In the genomic region with DNA sequence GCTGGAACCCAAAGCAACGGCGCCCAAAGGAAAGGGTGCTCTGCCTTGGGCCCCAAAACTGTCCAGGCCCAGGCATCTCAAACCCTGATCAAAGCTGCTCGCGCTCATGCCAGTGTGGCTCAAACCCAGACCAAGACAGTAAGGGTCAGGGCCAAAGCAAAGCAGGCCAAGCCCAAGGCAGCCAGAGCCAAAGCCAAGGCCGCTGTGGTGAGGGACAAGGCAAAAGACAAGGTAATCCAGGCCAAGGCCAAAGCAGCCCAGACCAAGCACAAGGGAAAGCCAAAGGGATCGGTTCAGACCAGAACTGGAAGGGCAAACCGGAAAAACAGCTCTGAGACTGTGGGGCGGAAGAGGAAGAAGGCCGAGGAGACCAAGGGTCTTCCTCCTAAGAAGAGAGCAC, we compare ENCODE assay signal across 39 mouse cellular contexts. TPM values are rescaled to one million over a fixed set of nuclear protein-coding genes. Genes with fewer than 3 reads are reported as not detected.
A peak's percentile ranks its signal among the peaks of the same experiment; 100 is the strongest.
DNase-seq lines count a peak whose midpoint lies in the region; TF ChIP-seq lines count a peak whose summit lies in the region.
"Had no signal": no experiment of that assay in that cellular context is flagged by ENCODE, and none has a peak within 500 bp of the region (broad histone marks: within the 10 kb centered on the region; RNA-seq: fewer than 3 reads in every experiment).

No protein-coding gene starts in this region.

- H3K4me3 ChIP-seq in E14TG2a.4 (replicated peaks; ENCODE audit: low read length) = peak overlapping the region; percentile 58
- peak overlapping the region in 1 of 2 experiments; percentile 10; a peak in 1 of 4 replicates for H3K4me3 ChIP-seq in ES-E14 (ENCODE audit: insufficient read depth in 1 of 2, low read depth in 1 of 2, low read length in 2 of 2, poor library complexity in 1 of 2, severe bottlenecking in 1 of 2)
- no peak overlapping the region for H3K4me3 ChIP-seq in left cerebral cortex, adult 2 months
- H3K4me3 ChIP-seq: erythroblast, embryonic 14.5 days; forebrain, embryonic 12.5 days; heart, embryonic 15.5 days; hindbrain, embryonic 12.5 days; intestine, embryonic 15.5 days had no signal

- in situ Hi-C loops in ES-E14 (cut with MboI; ENCODE audit: low sequenced_read_pairs in 2 of 2, unreplicated experiment in 2 of 2) = no loop called here

- H3K9ac ChIP-seq in ES-E14 (ENCODE audit: insufficient read depth, low read depth, low read length, poor library complexity, severe bottlenecking) = peak overlapping the region; percentile 46
- H3K9ac ChIP-seq: forebrain, embryonic 12.5 days; forebrain, postnatal 0 days; heart, embryonic 15.5 days; hindbrain, embryonic 12.5 days; intestine, embryonic 15.5 days; liver, embryonic 14.5 days had no signal

- H3K27me3 ChIP-seq in E14TG2a.4 (ENCODE audit: insufficient read depth, low read length) = no peaks in the 10 kb centered on the region
- H3K27me3 ChIP-seq: CH12.LX; heart, embryonic 15.5 days; intestine, embryonic 15.5 days; Patski had no signal

- H3K9me3 ChIP-seq in E14TG2a.4 (ENCODE audit: low read length) (no peaks in the 10 kb centered on the region), ES-E14 (ENCODE audit: control insufficient read depth, insufficient read depth, low read depth, low read length) (no peaks in the 10 kb centered on the region)
- H3K9me3 ChIP-seq: forebrain, embryonic 12.5 days; heart, embryonic 15.5 days; hindbrain, embryonic 12.5 days; intestine, embryonic 15.5 days had no signal

- intact Hi-C loops in left cerebral cortex, adult 2 months (cut with DNase I) = no loop called here

- no peak overlapping the region for H3K27ac ChIP-seq in ES-E14 (ENCODE audit: insufficient read depth, low read depth, low read length, poor library complexity, severe bottlenecking)
- no peak overlapping the region for H3K27ac ChIP-seq in left cerebral cortex, adult 2 months
- H3K27ac ChIP-seq: forebrain, embryonic 12.5 days; heart, embryonic 15.5 days; hindbrain, embryonic 12.5 days; hindbrain, postnatal 0 days; liver, embryonic 14.5 days; macrophage had no signal

- H3K4me1 ChIP-seq in E14TG2a.4 (replicated peaks; ENCODE audit: low read depth, low read length) (peaks cover 51% of the 10 kb centered on the region), ES-E14 (ENCODE audit: control insufficient read depth in 2 of 2, insufficient read depth in 2 of 2, low read length in 2 of 2, poor library complexity in 1 of 2) (peaks cover 0 to 16% of the 10 kb centered on the region in 2 experiments; a peak in 3 of 4 replicates)

- H3K36me3 ChIP-seq in E14TG2a.4 (ENCODE audit: insufficient read depth, low read length) = peaks cover 47% of the 10 kb centered on the region
- H3K36me3 ChIP-seq in ES-E14 (ENCODE audit: control insufficient read depth, insufficient read depth, low read length, poor library complexity, severe bottlenecking) = peaks cover 14% of the 10 kb centered on the region

- no peak for TF ChIP-seq CTCF in E14TG2a.4 (conservative IDR thresholded peaks at IDR 0.05; ENCODE audit: low read length)
- no peak for TF ChIP-seq CTCF in left cerebral cortex, adult 2 months (IDR thresholded peaks at IDR 0.05)

- peak; percentile 3 for DNase-seq in heart, postnatal 4 days
- no peak for DNase-seq in heart, adult 9 months (ENCODE audit: low spot score in 2 of 2)
- DNase-seq in ES-E14 (ENCODE audit: low read depth, low spot score) = no peak
- DNase-seq in adrenal gland, postnatal 25 days = peak; percentile 43
- DNase-seq in cerebellum, postnatal 14 days = no peak
- DNase-seq in left cerebral cortex, adult 2 months (ENCODE audit: extremely low spot score in 1 of 2, low spot score in 2 of 2) = no peak
- DNase-seq: B cell, adult 2 months; cerebellum, adult 9-10 months; embryo, embryonic 11 days; forebrain, postnatal 0 days; kidney, adult 9 months; kidney, postnatal 14 days; layer of hippocampus, adult 9-11 months; liver; lung, adult 2 months; lung, postnatal 10 days; midbrain, embryonic 14.5 days; right cerebral cortex, adult 18-20 months; spleen, adult 18-20 months; thymus, postnatal 14 days had no signal

TF ChIP-seq in ES-E14, 5 proteins besides CTCF, POLR2A, EP300 and RAD21:
- no peak for TF ChIP-seq CHD2 (IDR thresholded peaks at IDR 0.05; ENCODE audit: low read depth, low read length)

RNA-seq across cellular contexts. Expression of gene Klhdc8b, which starts 2.3 kb away (rescaled TPM):
- total RNA-seq in heart, postnatal 4 days (2021) = 10 to 100 TPM; 43.9 to 45.6 TPM
- total RNA-seq in ES-E14 (2012; rRNA removed) = 6.6 and 6.7 TPM in 2 replicates
- total RNA-seq in adrenal gland, postnatal 25 days (2021) = 33.2 and 38.8 TPM in 2 replicates
- total RNA-seq in left cerebral cortex, adult 2 months (2021) = 10 to 100 TPM; 30.7 to 32.8 TPM

RNA-seq across cellular contexts. Expression of gene Ccdc71, which starts 3.4 kb away (rescaled TPM):
- total RNA-seq in heart, postnatal 4 days (2021) = 10 to 100 TPM; 27.0 to 28.4 TPM
- 16.7 and 18.6 TPM in 2 replicates for total RNA-seq in ES-E14 (2012; rRNA removed)
- total RNA-seq in adrenal gland, postnatal 25 days (2021) = 36.9 and 51.4 TPM in 2 replicates
- 10 to 100 TPM; 31.3 to 44.6 TPM for total RNA-seq in left cerebral cortex, adult 2 months (2021)

RNA-seq across cellular contexts. Expression of gene Lamb2, which starts 15.8 kb away (rescaled TPM):
- 100 to 1,000 TPM; 217 to 229 TPM for total RNA-seq in heart, postnatal 4 days (2021)
- 50.6 and 54.5 TPM in 2 replicates for total RNA-seq in ES-E14 (2012; rRNA removed)
- total RNA-seq in adrenal gland, postnatal 25 days (2021) = 114 and 134 TPM in 2 replicates
- total RNA-seq in left cerebral cortex, adult 2 months (2021) = 10 to 100 TPM; 28.2 to 29.4 TPM
- total RNA-seq: neutrophil, adult 5-6 weeks had no signal

RNA-seq across cellular contexts. Expression of gene Usp19, which starts 26.7 kb away (rescaled TPM):
- total RNA-seq in heart, postnatal 4 days (2021) = 100 to 1,000 TPM; 108 to 109 TPM
- 92.1 and 126 TPM in 2 replicates for total RNA-seq in ES-E14 (2012; rRNA removed)
- total RNA-seq in adrenal gland, postnatal 25 days (2021) = 292 and 314 TPM in 2 replicates
- total RNA-seq in left cerebral cortex, adult 2 months (2021) = 100 to 1,000 TPM; 153 to 167 TPM

RNA-seq across cellular contexts. Expression of gene BC048562, which starts 27.4 kb away (rescaled TPM):
- not detected for total RNA-seq in heart, postnatal 4 days (2021)
- total RNA-seq in ES-E14 (2012; rRNA removed) = not detected in 2 replicates
- total RNA-seq in adrenal gland, postnatal 25 days (2021) = not detected in 2 replicates
- total RNA-seq in left cerebral cortex, adult 2 months (2021) = not detected
- total RNA-seq: CH12.LX; forebrain, postnatal 0 days; gastrocnemius, adult 8-10 months; gastrocnemius, postnatal 4 days; heart, adult 8-10 months; heart, postnatal 25 days; hindbrain, postnatal 0 days; left cerebral cortex, postnatal 14 days; megakaryocyte-erythroid progenitor cell, adult 5-6 weeks; MEL; neutrophil, adult 5-6 weeks had no signal

Comparison
In these comparisons a context has a peak if more than half of its experiments do, and no peak if none do; other contexts are left out.
1. DNase-seq: peak in heart, postnatal 4 days (single experiment) and adrenal gland, postnatal 25 days (single experiment); none in heart, adult 9 months (0 of 2), ES-E14 (single experiment), cerebellum, postnatal 14 days (0 of 2) and left cerebral cortex, adult 2 months (0 of 2).